Mouse (Mus musculus): Measurements from ENCODE around the gene Gngt2. TPM values are rescaled to one million over a fixed set of nuclear protein-coding genes. Genes with fewer than 3 reads are reported as not detected.

Gene Gngt2
- polyA plus RNA-seq, 1 experiment from 2014 or later: 8.9 TPM

DNA sequence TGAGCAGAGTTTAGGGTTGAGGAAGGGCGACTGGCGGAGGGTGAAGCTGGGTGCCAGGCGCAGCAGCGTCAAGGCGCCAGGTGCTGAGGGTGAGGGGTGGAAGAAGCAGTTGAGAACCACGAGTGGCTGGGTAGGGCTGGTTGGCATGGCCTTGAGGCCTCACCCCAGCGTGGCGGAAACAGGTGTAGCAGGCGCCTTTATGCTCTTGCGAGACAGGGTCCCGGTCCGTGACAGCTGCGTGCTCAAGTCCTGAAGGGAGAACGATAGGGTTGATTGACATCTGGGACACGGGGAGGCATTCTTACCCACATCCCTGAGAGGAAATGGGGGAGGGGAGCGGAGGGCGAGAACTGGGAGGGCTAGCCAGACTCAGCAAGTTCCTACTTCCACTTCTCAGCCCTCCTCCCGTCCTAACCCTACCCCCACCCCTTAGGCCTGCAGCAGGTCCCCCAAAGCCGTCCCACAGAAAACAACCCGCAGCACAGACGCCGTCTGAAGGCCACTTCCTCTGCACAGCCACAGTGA, 2.8 kb upstream of the Gngt2 start:
- no peak for ATAC-seq (ENCODE audit: insufficient number of reproducible peaks, insufficient read depth, low FRiP score, low TSS enrichment)
- 0 out of 2 replicates have a peak overlapping the region, but pooled peaks have one; percentile 7 for H3K9ac ChIP-seq
- peak overlapping the region; percentile 11; the same call in 1 of the 2 replicates for H3K4me2 ChIP-seq (replicated peaks)
- no peak overlapping the region for H3K27ac ChIP-seq
- H3K9me3 ChIP-seq: no peaks in the 10 kb centered on the region
- 3% methylated on average over 22 of the region's 22 CpGs for WGBS
- peaks cover 43% of the 10 kb centered on the region for H3K4me1 ChIP-seq
- peaks cover 87% of the 10 kb centered on the region for H3K27me3 ChIP-seq
- H3K36me3 ChIP-seq: no peaks in the 10 kb centered on the region
- H3K4me3 ChIP-seq: 0 out of 2 replicates have a peak overlapping the region, but pooled peaks have one; percentile 2

DNA sequence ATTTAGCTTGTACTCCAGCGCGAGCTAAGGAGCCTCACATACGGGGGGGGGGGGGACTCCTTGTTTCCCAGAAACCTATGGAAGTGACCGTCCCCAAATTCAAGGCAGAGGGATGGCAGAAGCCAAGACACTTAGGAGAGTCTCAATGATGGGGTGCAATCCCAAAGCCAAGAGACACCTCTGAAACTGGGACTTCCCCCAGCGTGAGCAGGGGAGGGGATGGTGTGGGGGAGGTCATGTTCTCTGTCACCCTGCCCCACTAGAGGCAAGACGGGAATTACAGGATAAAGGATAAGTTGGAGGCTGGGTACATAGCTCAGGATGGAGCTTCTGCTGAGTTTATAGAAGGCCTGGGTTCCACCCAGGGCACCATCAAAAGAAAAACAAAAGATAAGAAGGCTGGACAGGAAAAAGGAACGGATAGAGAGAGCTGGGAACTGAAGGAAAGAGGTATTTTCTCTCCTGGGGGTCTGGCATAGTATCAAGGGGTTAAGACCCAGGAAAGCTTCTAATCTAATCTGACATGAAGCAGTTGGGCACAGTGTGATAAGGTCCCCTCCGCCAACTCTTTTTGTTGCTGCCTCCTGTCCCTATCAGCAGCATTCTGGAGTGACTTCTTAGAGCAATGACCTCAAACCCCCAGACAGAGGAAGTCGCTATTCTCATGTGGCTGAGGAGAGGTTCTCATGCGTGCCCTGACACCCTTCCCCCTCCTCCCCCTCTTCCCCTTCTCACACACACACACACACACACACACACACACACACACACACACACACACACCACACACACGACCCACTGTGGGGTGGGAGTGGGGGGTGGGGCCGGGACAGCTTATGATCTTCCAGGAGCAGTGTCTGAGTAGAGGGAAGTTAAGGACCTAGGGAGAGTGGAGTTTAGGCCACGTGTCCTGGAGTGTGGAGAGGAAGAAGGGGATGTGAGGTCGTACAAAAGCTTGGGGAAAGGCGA, 2.0 kb upstream of the Gngt2 start:
- Histone ChIP-seq H3K27me3 (peaks cover 79% of the 10 kb centered on the region), H3K27ac (no peak overlapping the region), H3K4me1 (peaks cover 42% of the 10 kb centered on the region), H3K4me2 (replicated peaks) (0 out of 2 replicates have a peak overlapping the region, but pooled peaks have one; percentile 11), H3K9me3 (no peaks in the 10 kb centered on the region), H3K4me3 (no peak overlapping the region), H3K9ac (no peak overlapping the region), H3K36me3 (no peaks in the 10 kb centered on the region)
- 14% methylated on average over 15 of the region's 15 CpGs for WGBS
- ATAC-seq (ENCODE audit: insufficient number of reproducible peaks, insufficient read depth, low FRiP score, low TSS enrichment): no peak

DNA sequence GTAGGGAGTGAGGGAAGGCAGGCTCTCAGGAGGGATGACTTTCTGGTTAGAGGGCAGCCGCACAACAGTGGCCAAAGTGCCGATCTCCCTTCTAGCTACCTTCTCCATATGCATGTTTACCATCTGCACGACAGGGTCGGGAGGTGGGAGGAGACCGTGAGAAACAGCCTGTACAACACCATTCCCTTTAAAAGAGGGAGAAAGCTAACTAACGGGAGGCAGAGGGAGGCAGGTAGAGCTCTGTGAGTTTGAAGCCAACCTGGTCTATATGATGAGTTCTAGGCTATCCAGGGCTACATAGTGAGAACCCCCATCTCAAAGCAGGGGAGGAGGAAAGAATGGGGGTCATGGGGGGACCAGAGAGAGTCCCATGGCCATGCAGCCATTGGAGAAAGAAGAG, 1.2 kb upstream of the Gngt2 start:
- Histone ChIP-seq H3K36me3 (no peaks in the 10 kb centered on the region), H3K4me3 (no peak overlapping the region), H3K9ac (no peak overlapping the region), H3K27me3 (peaks cover 71% of the 10 kb centered on the region), H3K4me2 (replicated peaks) (no peak overlapping the region), H3K27ac (no peak overlapping the region), H3K9me3 (no peaks in the 10 kb centered on the region), H3K4me1 (peaks cover 34% of the 10 kb centered on the region)
- 37% methylated on average over 6 of the region's 6 CpGs for WGBS
- no peak for ATAC-seq (ENCODE audit: insufficient number of reproducible peaks, insufficient read depth, low FRiP score, low TSS enrichment)

DNA sequence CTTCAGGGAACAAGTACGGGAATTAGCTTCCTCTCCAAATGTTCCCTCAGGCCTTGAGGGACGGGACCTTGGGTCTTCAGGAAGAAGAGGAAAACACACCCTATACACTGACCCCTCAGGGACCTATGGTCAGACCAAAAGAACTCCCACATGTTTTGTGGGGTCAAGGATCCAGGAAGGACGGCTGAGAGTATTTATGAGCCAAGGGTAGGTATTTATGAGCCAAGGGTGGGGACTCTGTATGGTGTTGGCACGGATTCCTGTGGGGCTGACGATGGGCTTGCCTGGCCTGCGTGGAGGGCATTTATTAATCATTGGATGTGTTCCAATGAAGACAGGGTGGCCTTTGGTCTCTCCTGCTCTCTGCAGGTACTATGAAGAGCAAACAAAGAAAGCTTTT, 583 bp upstream of the Gngt2 start:
- H3K4me1 ChIP-seq: peaks cover 28% of the 10 kb centered on the region
- H3K9ac ChIP-seq: no peak overlapping the region
- no peak overlapping the region for H3K4me3 ChIP-seq
- ATAC-seq (ENCODE audit: insufficient number of reproducible peaks, insufficient read depth, low FRiP score, low TSS enrichment): no peak
- peaks cover 66% of the 10 kb centered on the region for H3K27me3 ChIP-seq
- 65% methylated on average over 6 of the region's 6 CpGs for WGBS
- no peak overlapping the region for H3K27ac ChIP-seq
- no peaks in the 10 kb centered on the region for H3K9me3 ChIP-seq
- H3K4me2 ChIP-seq (replicated peaks): no peak overlapping the region
- H3K36me3 ChIP-seq: no peaks in the 10 kb centered on the region

DNA sequence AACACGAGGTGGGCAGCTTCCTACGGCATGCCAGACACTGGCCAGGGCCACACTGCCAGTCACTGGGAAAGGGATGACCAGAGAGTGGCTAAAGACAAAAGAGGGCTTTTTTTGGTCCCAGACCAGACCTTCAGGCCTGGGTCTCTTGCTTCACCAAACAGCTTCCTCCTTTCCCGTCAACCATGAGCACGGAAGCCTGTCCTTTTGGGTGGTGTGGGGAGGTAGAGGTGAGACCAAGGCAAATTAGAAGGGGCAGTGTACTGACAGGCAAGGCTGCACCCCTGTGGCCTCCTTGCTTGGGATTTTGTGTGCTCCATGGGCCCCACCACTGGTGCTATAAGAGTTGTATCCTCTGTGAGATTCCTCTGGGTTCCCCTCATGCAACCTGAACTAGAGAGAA, 1.6 kb downstream of the Gngt2 start:
- no peak overlapping the region for H3K27ac ChIP-seq
- no peak overlapping the region for H3K4me3 ChIP-seq
- no peak for ATAC-seq (ENCODE audit: insufficient number of reproducible peaks, insufficient read depth, low FRiP score, low TSS enrichment)
- H3K9me3 ChIP-seq: no peaks in the 10 kb centered on the region
- no peaks in the 10 kb centered on the region for H3K36me3 ChIP-seq
- H3K9ac ChIP-seq: no peak overlapping the region
- peaks cover 36% of the 10 kb centered on the region for H3K4me1 ChIP-seq
- no peak overlapping the region for H3K4me2 ChIP-seq (replicated peaks)
- peaks cover 50% of the 10 kb centered on the region for H3K27me3 ChIP-seq
- WGBS: 82% methylated on average over 4 of the region's 4 CpGs

DNA sequence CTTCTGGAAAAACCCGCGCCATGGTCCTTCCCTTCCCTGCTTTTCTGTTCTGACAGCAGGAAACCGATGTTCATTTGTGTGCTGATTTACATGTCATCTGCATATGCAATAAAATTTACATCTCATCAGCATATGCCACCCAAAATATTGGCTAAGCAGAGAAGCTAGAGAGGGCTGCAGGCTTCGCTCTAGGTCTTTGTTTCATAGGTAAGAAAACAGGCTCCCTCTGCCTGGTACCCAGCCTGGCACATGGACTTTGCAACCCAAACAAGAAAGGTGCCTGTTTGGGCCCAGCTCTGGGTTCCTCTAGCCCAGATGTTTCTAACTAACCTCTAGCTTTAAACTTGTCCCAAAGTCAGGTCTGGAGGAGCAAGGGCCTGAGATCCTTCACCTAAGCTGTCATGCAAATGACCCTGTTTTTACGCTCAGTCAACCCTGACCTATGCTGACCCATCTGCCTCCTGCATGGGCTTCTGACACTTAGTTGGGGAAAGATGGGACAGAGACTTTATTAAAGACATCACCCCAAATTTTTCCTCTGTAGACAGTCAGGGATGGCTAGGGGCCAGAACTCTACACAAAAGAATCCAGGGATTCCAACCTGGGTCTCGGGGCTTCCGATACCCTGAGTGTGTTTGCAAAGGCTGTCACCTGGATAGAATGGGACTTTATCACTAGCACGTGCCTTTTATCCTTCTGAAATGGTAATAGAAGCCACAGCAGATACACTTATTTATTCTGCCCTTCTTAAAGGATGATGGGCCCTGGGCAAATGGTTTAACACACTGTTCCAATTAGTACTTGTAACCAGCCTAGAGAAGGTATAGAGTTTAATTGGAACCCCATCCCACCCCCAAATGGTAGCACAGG, 2.2 kb downstream of the Gngt2 start:
- Histone ChIP-seq H3K9ac (no peak overlapping the region), H3K4me3 (no peak overlapping the region), H3K9me3 (no peaks in the 10 kb centered on the region), H3K27ac (no peak overlapping the region), H3K27me3 (peaks cover 44% of the 10 kb centered on the region), H3K4me2 (replicated peaks) (no peak overlapping the region), H3K4me1 (peaks cover 32% of the 10 kb centered on the region), H3K36me3 (no peaks in the 10 kb centered on the region)
- ATAC-seq (ENCODE audit: insufficient number of reproducible peaks, insufficient read depth, low FRiP score, low TSS enrichment): no peak
- WGBS: 72% methylated on average over 8 of the region's 8 CpGs

DNA sequence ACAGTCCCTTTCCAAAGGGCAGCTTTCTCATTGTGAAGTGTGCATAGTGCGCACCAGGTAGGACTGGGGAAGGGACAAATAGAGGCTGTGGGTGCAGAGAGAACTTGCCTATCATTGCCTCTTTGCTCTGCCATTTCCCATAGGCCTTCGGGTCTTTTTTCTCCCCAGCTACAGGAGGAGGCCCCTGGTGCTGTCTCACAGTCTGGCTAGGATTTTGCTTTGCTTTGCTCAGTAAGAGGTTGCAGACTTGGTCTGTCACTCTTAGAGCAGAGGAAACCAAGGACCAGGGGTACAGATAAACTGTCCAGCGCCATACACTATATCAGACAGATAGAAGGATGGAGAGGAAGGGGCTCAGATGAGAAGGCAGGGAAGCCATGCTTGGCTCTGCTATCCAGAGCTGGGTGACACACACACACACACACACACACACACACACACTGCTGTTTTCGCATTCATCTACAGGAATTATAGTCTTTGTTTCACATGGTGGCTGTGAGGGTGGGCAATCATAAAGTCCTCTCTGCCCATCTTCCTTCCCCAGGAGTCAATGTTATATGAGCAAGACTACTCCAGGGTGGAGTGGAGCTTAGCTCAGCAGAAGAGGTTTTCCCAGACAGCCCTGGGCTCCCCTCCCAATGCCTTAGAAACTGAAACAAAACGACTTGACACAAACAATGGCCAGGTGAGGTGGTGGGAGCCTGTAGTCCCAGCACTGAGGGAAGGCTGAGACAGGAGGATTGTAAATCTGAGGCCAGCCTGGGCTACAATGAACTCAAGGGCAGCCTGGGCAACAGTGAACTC, 3.9 kb downstream of the Gngt2 start:
- H3K4me2 ChIP-seq (replicated peaks): peak overlapping the region; percentile 14; the same call in 1 of the 2 replicates
- H3K36me3 ChIP-seq: no peaks in the 10 kb centered on the region
- peaks cover 27% of the 10 kb centered on the region for H3K27me3 ChIP-seq
- peaks cover 21% of the 10 kb centered on the region for H3K4me1 ChIP-seq
- 78% methylated on average over 5 of the region's 5 CpGs for WGBS
- H3K9ac ChIP-seq: no peak overlapping the region
- no peak overlapping the region for H3K27ac ChIP-seq
- no peak for ATAC-seq (ENCODE audit: insufficient number of reproducible peaks, insufficient read depth, low FRiP score, low TSS enrichment)
- H3K4me3 ChIP-seq: peak overlapping the region; percentile 7
- H3K9me3 ChIP-seq: no peaks in the 10 kb centered on the region

DNA sequence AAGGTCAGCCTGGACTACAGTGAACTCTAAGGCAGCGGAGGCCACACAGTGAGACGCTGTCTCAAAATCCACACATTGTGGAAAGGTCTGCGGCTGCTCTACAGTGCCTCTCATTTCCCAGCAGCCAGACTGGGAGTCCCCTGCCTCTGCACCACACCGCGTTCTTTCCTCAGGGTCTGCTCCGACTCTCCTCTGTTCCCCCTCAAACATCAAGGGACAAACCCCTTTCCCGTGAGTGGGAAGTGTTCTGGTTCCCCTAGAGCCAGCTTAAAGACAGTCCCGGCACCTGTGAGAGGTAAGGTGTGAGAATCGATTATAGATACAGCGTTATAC, 4.4 kb downstream of the Gngt2 start:
- no peaks in the 10 kb centered on the region for H3K36me3 ChIP-seq
- H3K4me1 ChIP-seq: peaks cover 18% of the 10 kb centered on the region
- no peak overlapping the region; the same call in 1 of the 2 replicates for H3K27ac ChIP-seq
- no peak overlapping the region for H3K9ac ChIP-seq
- peak overlapping the region; percentile 14; the same call in 1 of the 2 replicates for H3K4me2 ChIP-seq (replicated peaks)
- WGBS: 53% methylated on average over 10 of the region's 10 CpGs
- no peak for ATAC-seq (ENCODE audit: insufficient number of reproducible peaks, insufficient read depth, low FRiP score, low TSS enrichment)
- H3K27me3 ChIP-seq: peaks cover 22% of the 10 kb centered on the region
- peak overlapping the region; percentile 7 for H3K4me3 ChIP-seq
- no peaks in the 10 kb centered on the region for H3K9me3 ChIP-seq

DNA sequence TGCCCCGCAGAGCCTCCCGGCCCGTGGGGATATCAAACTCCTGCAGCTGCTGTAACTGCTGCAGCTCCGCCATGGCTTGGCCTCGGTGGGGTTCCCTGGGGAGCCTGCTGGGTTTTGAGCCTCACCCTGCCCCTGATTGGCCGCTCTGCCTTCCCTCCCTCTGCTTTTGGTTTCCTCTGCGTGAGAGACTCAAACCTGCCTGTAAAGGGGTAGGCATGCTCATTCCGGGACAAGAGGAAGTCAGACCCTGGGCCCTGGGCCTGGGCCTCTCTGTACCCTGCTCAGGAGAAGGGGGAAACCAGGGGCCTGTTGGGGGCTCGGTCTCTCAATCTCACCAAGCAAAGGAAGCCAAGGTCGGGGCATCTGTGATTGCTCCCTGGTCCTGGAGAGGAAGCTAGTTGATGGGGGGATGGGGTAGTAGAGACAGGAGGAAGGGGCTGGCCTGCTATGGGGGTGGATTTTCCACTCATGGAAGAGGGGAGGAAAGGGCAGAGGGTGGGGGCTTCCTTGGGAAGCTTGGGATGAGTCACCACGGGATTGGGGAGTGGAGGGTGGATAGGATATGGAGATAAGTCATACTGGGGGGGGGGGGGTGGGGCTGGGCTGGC, 5.2 kb downstream of the Gngt2 start, which contains the start of gene Abi3:
TSS of gene Abi3 (minus strand) at position 403 of the 608 bp plus-strand sequence.
- no peaks in the 10 kb centered on the region for H3K9me3 ChIP-seq
- peaks cover 11% of the 10 kb centered on the region for H3K4me1 ChIP-seq
- peak within 1 kb of the TSS; percentile 37; the same call in 1 of the 2 replicates for H3K27ac ChIP-seq
- peak within 1 kb of the TSS; percentile 14 for H3K4me2 ChIP-seq (replicated peaks)
- WGBS: 8% methylated on average over 11 of the region's 11 CpGs
- H3K27me3 ChIP-seq: peaks cover 15% of the 10 kb centered on the region; the same call in 1 of the 2 replicates
- ATAC-seq (ENCODE audit: insufficient number of reproducible peaks, insufficient read depth, low FRiP score, low TSS enrichment): no peak; the same call in 1 of the 2 replicates
- H3K36me3 ChIP-seq: no peaks in the 10 kb centered on the region
- H3K9ac ChIP-seq: no peak within 1 kb of the TSS
- peak within 1 kb of the TSS; percentile 7 for H3K4me3 ChIP-seq

DNA sequence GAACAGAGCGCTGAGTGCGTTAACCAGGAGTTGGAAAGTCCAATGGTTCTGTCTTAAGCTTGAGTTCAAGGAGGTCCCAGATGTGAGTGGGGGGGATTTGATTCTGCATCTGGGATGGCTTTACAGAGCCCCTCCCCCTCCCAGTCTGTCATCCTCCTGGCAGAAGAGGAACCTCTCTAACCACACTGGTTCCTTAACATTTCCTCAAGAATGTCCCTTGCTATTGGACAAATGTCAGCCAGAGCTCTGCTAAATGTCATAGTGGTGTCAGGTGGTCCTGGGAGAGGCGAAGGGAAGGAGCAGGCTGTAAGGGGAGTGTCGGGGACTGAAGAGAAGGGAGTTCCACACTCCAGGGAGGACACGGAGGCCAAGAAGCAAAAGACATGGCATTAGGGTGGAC, 5.9 kb downstream of the Gngt2 start:
- no peak overlapping the region for H3K4me2 ChIP-seq (replicated peaks)
- no peak overlapping the region for H3K9ac ChIP-seq
- no peaks in the 10 kb centered on the region for H3K36me3 ChIP-seq
- ATAC-seq (ENCODE audit: insufficient number of reproducible peaks, insufficient read depth, low FRiP score, low TSS enrichment): no peak
- H3K27me3 ChIP-seq: 0 out of 2 replicates have a peak, but pooled peaks cover 10% of the 10 kb centered on the region
- H3K4me3 ChIP-seq: no peak overlapping the region
- 68% methylated on average over 5 of the region's 5 CpGs for WGBS
- H3K27ac ChIP-seq: no peak overlapping the region
- peaks cover 8% of the 10 kb centered on the region; the same call in 1 of the 2 replicates for H3K4me1 ChIP-seq
- no peaks in the 10 kb centered on the region for H3K9me3 ChIP-seq

All from embryonic facial prominence, embryonic 12.5 days (tissue).